Mouse (Mus musculus): ENCODE data around the gene Tbc1d8b. TPM values are rescaled to one million over a fixed set of nuclear protein-coding genes. Genes with fewer than 3 reads are reported as not detected.
A peak's percentile ranks its signal among the peaks of the same experiment; 100 is the strongest.
"Not testable (repeated sequence)": the region's sequence is repeated elsewhere in the genome, so short reads cannot be mapped to it uniquely, and the experiment has no call there.

Tbc1d8b gene
- polyA plus RNA-seq, 1 experiment from 2014 or later, result 0.93 TPM

DNA sequence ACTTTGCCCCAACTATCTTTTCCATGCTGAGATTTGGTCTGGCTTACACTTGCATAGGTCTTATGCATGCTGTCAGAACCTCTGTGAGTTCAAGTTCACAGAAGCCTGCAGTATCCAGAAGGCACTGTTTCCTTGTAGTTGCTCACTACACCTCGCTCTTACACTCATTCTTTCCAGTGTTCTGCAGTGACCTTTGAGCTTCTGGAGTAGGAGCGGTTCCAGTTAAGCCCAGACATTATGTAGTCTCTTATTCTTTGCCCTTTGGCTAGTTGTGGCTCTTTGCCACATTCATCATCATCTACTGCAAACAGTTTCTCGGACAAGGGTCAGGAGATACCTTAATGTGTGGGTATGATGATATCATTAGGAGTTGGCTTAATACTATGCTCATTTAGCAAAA lies 45.7 kb downstream of the Tbc1d8b start:
- Histone ChIP-seq H3K27me3 (no peaks in the 10 kb centered on the region), H3K36me3 (replicated peaks) (no peaks in the 10 kb centered on the region), H3K4me3 (replicated peaks) (no peak overlapping the region), H3K4me2 (no peak overlapping the region), H3K27ac (replicated peaks) (no peak overlapping the region), H3K4me1 (replicated peaks) (no peaks in the 10 kb centered on the region), H3K9ac (no peak overlapping the region), H3K9me3 (replicated peaks) (no peaks in the 10 kb centered on the region)
- WGBS (ENCODE audit: insufficient replicate concordance), result 67% methylated on average over 3 of the region's 3 CpGs
- ATAC-seq (ENCODE audit: insufficient read depth), result no peak

DNA sequence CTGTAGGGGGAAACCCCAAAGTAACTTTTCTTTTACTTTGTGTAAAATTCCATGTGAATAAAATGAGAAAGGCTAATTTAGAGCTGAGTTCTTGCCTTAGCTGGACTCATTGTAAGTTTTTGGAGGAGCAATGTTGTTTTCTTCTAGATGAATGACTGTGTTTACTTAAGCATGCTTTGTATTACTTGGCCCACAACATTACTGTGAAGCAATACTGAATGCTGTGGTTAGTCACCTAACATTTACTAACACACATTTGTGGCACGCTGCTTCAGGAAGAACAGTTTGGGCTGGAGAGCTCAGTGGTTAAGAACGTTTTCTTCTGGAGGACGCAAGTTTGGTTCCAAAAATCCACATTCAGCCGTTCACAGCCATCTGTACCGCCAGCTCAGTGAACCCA lies 52.3 kb downstream of the Tbc1d8b start:
- no peak overlapping the region for H3K4me3 ChIP-seq (replicated peaks)
- H3K4me2 ChIP-seq, result no peak overlapping the region
- 67% methylated on average over 5 of the region's 5 CpGs for WGBS (ENCODE audit: insufficient replicate concordance)
- ATAC-seq (ENCODE audit: insufficient read depth), result no peak
- no peak overlapping the region for H3K9ac ChIP-seq
- no peaks in the 10 kb centered on the region for H3K27me3 ChIP-seq
- no peaks in the 10 kb centered on the region for H3K4me1 ChIP-seq (replicated peaks)
- H3K27ac ChIP-seq (replicated peaks), result no peak overlapping the region
- H3K36me3 ChIP-seq (replicated peaks), result no peaks in the 10 kb centered on the region
- no peaks in the 10 kb centered on the region for H3K9me3 ChIP-seq (replicated peaks)

GRCm38 (mm10) chrX:139751855-139752254 lies 67.1 kb downstream of the Tbc1d8b start:
- H3K27me3 ChIP-seq, result no peaks in the 10 kb centered on the region
- H3K36me3 ChIP-seq (replicated peaks), result no peaks in the 10 kb centered on the region
- H3K4me1 ChIP-seq (replicated peaks), result no peaks in the 10 kb centered on the region
- H3K4me2 ChIP-seq, result no peak overlapping the region
- no peak overlapping the region for H3K4me3 ChIP-seq (replicated peaks)
- no peak overlapping the region for H3K27ac ChIP-seq (replicated peaks)
- ATAC-seq (ENCODE audit: insufficient read depth), result no peak
- H3K9ac ChIP-seq, result no peak overlapping the region
- H3K9me3 ChIP-seq (replicated peaks), result no peaks in the 10 kb centered on the region
- 3% methylated on average over 1 of the region's 1 CpGs for whole genome bisulfite sequencing (ENCODE audit: insufficient replicate concordance)

- H3K4me1 ChIP-seq (replicated peaks); H3K27ac ChIP-seq (replicated peaks); H3K4me2 ChIP-seq; H3K36me3 ChIP-seq (replicated peaks); H3K9me3 ChIP-seq (replicated peaks); H3K4me3 ChIP-seq (replicated peaks); ATAC-seq (ENCODE audit: insufficient read depth); H3K9ac ChIP-seq; H3K27me3 ChIP-seq: not testable (repeated sequence)
- 72% methylated on average over 3 of the region's 3 CpGs for WGBS (ENCODE audit: insufficient replicate concordance)
Measured at GRCm38 (mm10) chrX:139758634-139759033, 73.8 kb downstream of the Tbc1d8b start.

DNA sequence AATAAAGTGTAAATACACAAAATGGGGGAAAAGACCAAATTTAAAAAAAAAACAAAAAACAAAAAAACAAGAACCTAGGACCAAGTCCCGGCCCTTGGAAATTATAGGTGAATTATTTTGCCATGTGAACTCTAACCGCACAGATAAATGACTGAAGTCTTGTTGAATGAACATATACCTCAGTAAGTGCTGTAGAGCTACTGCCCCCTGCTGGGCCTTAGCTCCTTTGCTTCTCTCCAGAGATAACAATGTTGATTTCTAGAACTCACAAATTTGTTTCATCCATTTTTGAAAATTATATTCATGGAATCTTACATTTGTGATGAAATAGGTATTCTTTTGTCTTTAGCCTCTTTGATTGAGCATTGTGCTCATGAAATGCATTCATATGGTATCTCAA lies 77.8 kb downstream of the Tbc1d8b start:
- 26% methylated on average over 2 of the region's 2 CpGs for WGBS (ENCODE audit: insufficient replicate concordance)
- Histone ChIP-seq H3K27me3 (no peaks in the 10 kb centered on the region), H3K36me3 (replicated peaks) (no peaks in the 10 kb centered on the region), H3K4me1 (replicated peaks) (no peaks in the 10 kb centered on the region), H3K4me2 (no peak overlapping the region), H3K27ac (replicated peaks) (no peak overlapping the region), H3K9me3 (replicated peaks) (no peaks in the 10 kb centered on the region), H3K4me3 (replicated peaks) (no peak overlapping the region), H3K9ac (no peak overlapping the region)
- ATAC-seq (ENCODE audit: insufficient read depth), result no peak

GRCm38 (mm10) chrX:139769975-139770637 lies 85.3 kb downstream of the Tbc1d8b start:
- no peak for ATAC-seq (ENCODE audit: insufficient read depth)

DNA sequence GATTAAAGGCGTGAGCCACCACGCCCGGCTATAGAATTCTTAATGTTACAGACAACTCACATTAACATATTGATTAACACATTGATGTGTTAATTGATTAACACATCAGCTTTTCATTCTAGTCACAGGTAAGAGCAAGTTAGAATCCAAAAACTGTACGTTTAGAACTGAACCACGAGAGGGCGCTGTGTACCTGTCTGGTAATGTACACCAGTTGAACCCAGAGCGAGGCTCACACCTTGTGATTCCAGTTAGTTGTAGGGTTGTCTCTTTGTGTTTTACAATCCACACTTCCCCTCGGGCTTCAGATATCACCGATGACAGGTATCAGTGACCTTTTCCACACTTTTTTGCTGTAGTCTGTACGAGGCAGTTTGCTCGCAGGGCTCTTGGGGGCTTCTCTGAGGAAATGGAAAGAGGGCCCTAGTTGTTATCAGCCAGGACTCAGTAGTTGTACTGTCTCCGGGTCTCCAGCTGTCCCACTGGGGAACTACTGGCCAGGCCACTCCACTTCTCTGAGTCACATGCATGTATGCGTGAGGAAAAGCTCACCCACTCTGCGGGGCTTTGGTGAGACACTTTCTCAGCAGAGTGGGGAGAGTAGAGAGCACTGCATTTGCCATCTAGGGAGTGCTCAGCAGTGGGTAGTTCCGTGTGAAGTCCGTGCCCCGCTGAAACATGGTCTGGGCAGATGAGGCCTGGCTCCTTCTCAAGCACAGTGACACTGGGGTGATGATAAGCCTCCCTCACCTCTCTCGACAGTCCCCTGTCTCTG lies 89.7 kb downstream of the Tbc1d8b start:
- H3K36me3 ChIP-seq (replicated peaks), result no peaks in the 10 kb centered on the region
- WGBS (ENCODE audit: insufficient replicate concordance), result 22% methylated on average over 18 of the region's 18 CpGs
- peak; percentile 61; the same call in 1 of the 2 replicates for ATAC-seq (ENCODE audit: insufficient read depth)

More at GRCm38 (mm10) chrX:139769975-139770637, 85.3 kb downstream of the Tbc1d8b start:
- no peaks in the 10 kb centered on the region for H3K36me3 ChIP-seq (replicated peaks)
- no peak overlapping the region for H3K4me2 ChIP-seq
- no peak overlapping the region for H3K9ac ChIP-seq
- WGBS (ENCODE audit: insufficient replicate concordance), result 64% methylated on average over 13 of the region's 13 CpGs
- H3K4me1 ChIP-seq (replicated peaks), result no peaks in the 10 kb centered on the region; the same call in 1 of the 2 replicates
- H3K27ac ChIP-seq (replicated peaks), result no peak overlapping the region
- no peaks in the 10 kb centered on the region for H3K9me3 ChIP-seq (replicated peaks)
- H3K4me3 ChIP-seq (replicated peaks), result no peak overlapping the region
- H3K27me3 ChIP-seq, result no peaks in the 10 kb centered on the region

GRCm38 (mm10) chrX:139775084-139775612 lies 90.4 kb downstream of the Tbc1d8b start:
- ATAC-seq (ENCODE audit: insufficient read depth), result no peak
- peaks cover 1% of the 10 kb centered on the region; the same call in 1 of the 2 replicates for H3K4me1 ChIP-seq (replicated peaks)
- no peak overlapping the region for H3K27ac ChIP-seq (replicated peaks)
- H3K4me2 ChIP-seq, result no peak overlapping the region
- no peaks in the 10 kb centered on the region for H3K36me3 ChIP-seq (replicated peaks)
- no peaks in the 10 kb centered on the region for H3K9me3 ChIP-seq (replicated peaks)
- 59% methylated on average over 7 of the region's 7 CpGs for WGBS (ENCODE audit: insufficient replicate concordance)
- H3K9ac ChIP-seq, result no peak overlapping the region
- no peak overlapping the region for H3K4me3 ChIP-seq (replicated peaks)
- no peaks in the 10 kb centered on the region for H3K27me3 ChIP-seq

More for the DNA sequence above, 89.7 kb downstream of the Tbc1d8b start:
- no peaks in the 10 kb centered on the region; the same call in 1 of the 2 replicates for H3K4me1 ChIP-seq (replicated peaks)
- H3K27ac ChIP-seq (replicated peaks), result no peak overlapping the region
- peak overlapping the region; percentile 44 for H3K4me2 ChIP-seq
- no peak overlapping the region for H3K9ac ChIP-seq
- no peak overlapping the region for H3K4me3 ChIP-seq (replicated peaks)
- H3K9me3 ChIP-seq (replicated peaks), result no peaks in the 10 kb centered on the region
- no peaks in the 10 kb centered on the region for H3K27me3 ChIP-seq

- no peaks in the 10 kb centered on the region for H3K27me3 ChIP-seq
- no peak for ATAC-seq (ENCODE audit: insufficient read depth)
- H3K36me3 ChIP-seq (replicated peaks), result no peaks in the 10 kb centered on the region
- no peaks in the 10 kb centered on the region for H3K9me3 ChIP-seq (replicated peaks)
- no peak overlapping the region for H3K4me3 ChIP-seq (replicated peaks)
- no peak overlapping the region for H3K4me2 ChIP-seq
- peaks cover 20% of the 10 kb centered on the region for H3K4me1 ChIP-seq (replicated peaks)
- no peak overlapping the region for H3K9ac ChIP-seq
- 59% methylated on average over 4 of the region's 4 CpGs for WGBS (ENCODE audit: insufficient replicate concordance)
- H3K27ac ChIP-seq (replicated peaks), result no peak overlapping the region
Measured at GRCm38 (mm10) chrX:139777357-139777756, 92.6 kb downstream of the Tbc1d8b start.

GRCm38 (mm10) chrX:139778886-139779285 lies 94.1 kb downstream of the Tbc1d8b start:
- H3K9ac ChIP-seq, result no peak overlapping the region
- no peaks in the 10 kb centered on the region for H3K27me3 ChIP-seq
- no peaks in the 10 kb centered on the region for H3K9me3 ChIP-seq (replicated peaks)
- 79% methylated on average over 1 of the region's 1 CpGs for WGBS (ENCODE audit: insufficient replicate concordance)
- no peak overlapping the region for H3K27ac ChIP-seq (replicated peaks)
- no peak overlapping the region for H3K4me2 ChIP-seq
- no peak overlapping the region for H3K4me3 ChIP-seq (replicated peaks)
- H3K4me1 ChIP-seq (replicated peaks), result peaks cover 20% of the 10 kb centered on the region
- ATAC-seq (ENCODE audit: insufficient read depth), result no peak
- H3K36me3 ChIP-seq (replicated peaks), result no peaks in the 10 kb centered on the region

DNA sequence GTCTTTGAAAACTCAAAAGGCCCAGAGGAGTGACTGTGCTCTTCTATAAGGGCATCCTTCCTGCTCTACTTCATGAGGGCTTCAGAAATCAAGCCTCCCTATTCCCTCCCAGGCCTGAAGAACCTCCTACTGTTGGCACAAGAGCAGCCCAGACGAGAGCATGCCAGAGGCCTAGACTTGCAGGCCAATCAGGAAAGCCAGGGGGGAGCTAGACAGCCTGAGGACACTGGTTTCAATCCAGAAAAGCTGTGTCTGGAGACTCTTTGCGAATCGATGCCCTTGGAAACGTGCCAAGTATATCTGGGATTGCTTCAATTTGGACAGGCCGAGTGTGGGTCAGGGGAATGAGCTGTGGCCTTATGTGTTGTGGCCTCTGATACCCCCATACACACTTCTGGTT lies 94.6 kb downstream of the Tbc1d8b start:
- no peak overlapping the region for H3K9ac ChIP-seq
- no peaks in the 10 kb centered on the region for H3K36me3 ChIP-seq (replicated peaks)
- ATAC-seq (ENCODE audit: insufficient read depth), result no peak
- H3K27ac ChIP-seq (replicated peaks), result no peak overlapping the region
- no peak overlapping the region for H3K4me3 ChIP-seq (replicated peaks)
- WGBS (ENCODE audit: insufficient replicate concordance), result 64% methylated on average over 5 of the region's 5 CpGs
- H3K4me1 ChIP-seq (replicated peaks), result peaks cover 20% of the 10 kb centered on the region
- H3K4me2 ChIP-seq, result no peak overlapping the region
- no peaks in the 10 kb centered on the region for H3K27me3 ChIP-seq
- no peaks in the 10 kb centered on the region for H3K9me3 ChIP-seq (replicated peaks)
